Mouse (Mus musculus) ES-E14 (cell line): ENCODE data around the gene Mex3a.

ENCODE experiments used
- HCFC1 ChIP-seq: IDR thresholded peaks from 2 replicates; pipeline ENCODE4 v1.6.1; 2012; ENCODE audit warnings: low read length, inconsistent platforms, borderline replicate concordance; ENCODE audit not compliant: insufficient read depth
- ZC3H11A ChIP-seq: IDR thresholded peaks from 2 replicates; pipeline ENCODE4 v1.6.1; 2012; ENCODE audit warnings: low read depth, mild to moderate bottlenecking, inconsistent platforms, low read length, borderline replicate concordance
- ZNF384 ChIP-seq: IDR thresholded peaks from 2 replicates; pipeline ENCODE4 v1.6.1; 2012; ENCODE audit warnings: low read depth, low read length, inconsistent platforms

DNA sequence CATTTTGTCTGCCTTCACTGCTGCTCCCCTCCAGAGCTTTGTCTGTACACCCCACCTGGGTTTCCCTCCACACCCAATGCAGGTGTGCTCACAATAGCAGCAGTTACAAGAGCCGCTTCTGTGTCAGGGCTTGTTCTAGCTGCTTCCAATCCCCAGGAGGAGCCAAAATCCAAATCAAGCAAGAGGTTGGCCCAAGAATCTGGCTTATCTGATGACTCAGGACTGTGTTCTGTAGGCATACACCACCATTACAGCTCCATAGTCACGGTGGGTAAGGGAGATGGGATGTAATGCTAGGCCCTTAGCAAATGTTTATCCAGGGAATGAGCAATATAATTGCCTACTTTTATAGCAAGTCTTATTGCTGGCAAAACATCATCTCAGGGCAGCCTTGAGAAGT, 15.8 kb upstream of the Mex3a start:
- TF ChIP-seq ZNF384 (no peak), ZC3H11A (no peak), HCFC1 (no peak)
